Mouse (Mus musculus) MN1 (cell line): ENCODE data around the gene 2010111I01Rik.

Source experiments
- DNase-seq: peaks from one replicate; pipeline ENCODE4 v3.0.0-alpha.2; 2016; ENCODE audit warnings: low spot score

Gene 2010111I01Rik

DNA sequence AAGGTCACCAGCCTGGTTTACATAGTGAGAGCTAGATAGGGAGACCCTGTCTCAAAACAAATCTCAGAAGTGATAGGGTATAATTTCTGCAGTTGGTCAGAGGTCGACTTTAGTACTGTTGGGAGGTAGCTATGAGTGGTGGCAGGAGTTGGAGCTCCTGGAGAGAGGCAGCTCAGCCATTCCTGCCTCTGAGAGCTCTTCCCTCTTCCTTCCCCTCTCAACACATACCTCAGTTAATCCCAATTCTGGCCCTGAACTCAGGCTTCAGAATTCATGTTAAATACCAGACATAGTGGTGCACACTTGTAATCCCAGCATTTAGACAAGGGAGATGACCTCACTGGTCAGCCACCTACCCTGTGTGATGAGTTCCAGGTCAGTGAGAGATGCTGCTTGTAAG lies 65.3 kb downstream of the 2010111I01Rik start:
- no peak for DNase-seq

DNA sequence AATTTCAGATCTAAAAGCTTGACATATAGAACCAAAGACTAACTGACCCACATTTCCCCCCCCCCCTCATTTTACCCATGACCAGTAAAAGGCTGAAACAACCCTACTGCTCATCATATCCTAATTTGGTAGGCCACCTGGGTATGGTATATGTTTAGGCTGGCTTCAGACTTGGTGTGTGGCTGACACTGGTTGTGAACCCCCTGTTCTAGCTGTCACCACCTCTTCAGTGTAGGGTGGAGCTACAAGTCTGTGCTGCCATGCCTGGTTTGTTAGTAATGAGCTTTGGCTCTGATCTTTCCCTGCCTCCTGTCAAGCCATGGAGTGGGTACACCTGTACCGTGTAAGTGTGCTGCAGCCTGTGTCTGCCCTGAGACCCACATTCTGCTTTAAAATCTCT lies 66.6 kb downstream of the 2010111I01Rik start:
- DNase-seq = no peak

DNA sequence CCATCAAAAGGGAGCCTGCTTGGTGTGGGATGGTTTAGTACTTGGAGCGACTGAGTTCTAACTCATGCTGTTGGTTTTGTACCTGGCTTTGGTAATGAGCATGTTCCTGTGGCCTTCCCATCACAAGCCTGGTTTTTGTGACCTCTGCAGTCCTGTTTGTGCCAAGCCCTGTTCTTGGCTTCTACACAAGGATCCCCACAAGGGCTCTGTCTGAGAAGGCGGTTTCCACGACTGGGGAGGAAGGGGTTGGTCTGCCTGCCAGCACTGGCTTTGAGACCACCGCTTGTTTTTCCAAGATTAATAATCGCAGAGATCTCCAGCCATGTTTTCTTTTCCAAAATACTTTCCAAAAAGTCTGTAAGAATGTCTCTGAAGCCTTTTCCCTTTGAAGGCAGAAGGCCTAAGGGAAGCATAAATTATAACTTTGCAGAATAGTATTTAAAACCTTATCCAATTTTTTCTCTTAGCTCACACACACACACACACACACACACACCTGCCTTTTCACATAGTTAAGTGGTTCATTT lies 67.7 kb downstream of the 2010111I01Rik start:
- DNase-seq = no peak

DNA sequence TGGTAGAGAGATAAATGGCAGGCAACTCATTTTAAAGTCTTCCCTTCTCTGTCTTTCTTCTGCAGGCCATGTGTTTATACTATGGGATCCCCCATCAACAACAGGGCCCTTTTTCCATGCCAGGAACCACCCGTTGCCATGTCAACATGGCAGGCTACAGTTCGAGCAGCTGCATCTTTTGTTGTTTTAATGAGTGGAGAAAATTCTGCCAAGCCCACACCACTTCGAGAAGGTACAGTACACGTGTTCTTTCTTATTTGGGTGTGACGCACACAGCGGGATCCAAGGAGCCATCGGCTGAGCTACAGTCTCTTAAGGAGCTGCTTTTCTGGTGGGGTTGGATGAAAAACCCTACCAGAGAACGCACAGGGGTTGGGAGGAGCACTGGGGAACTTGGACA lies 68.3 kb downstream of the 2010111I01Rik start:
- DNase-seq = no peak

DNA sequence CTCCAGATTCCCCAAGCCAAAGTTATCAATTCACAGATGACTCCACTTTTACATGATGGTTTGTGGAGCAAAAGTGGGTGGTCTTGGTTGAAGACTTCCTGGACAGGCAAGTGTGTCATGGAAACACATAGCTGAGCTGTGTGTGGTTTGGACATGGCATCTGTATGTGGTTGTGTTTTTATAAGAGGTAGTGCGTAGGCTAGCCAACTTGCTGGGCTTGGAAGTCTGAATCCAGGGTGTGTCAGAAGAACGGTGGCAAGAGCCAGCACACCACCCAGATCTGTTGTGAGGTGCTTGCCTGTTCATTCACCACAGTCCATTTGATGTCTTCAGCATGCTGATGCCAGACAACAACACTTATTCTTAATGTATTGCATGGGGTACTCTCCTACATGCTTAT lies 68.7 kb downstream of the 2010111I01Rik start:
- no peak for DNase-seq

DNA sequence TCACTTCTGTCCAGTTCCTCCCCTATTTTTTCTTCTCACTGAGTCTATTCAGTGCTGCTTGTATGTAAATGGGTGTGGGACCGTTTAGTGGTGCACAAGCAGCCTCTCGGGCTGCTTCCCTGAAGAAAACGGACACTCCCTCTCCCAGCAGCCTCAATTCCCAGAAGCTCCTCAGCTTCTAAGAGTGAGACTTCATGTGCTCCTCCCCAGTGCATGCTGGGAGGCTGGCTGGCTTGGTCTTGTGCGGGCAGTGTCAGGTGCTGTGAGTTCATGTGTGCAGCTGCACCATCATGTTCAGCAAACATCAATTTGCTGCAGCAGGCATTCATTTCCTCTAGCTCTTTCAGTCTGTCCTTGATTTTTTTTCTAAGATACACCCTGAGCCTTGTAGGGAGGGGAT lies 70.0 kb downstream of the 2010111I01Rik start:
- no peak for DNase-seq

DNA sequence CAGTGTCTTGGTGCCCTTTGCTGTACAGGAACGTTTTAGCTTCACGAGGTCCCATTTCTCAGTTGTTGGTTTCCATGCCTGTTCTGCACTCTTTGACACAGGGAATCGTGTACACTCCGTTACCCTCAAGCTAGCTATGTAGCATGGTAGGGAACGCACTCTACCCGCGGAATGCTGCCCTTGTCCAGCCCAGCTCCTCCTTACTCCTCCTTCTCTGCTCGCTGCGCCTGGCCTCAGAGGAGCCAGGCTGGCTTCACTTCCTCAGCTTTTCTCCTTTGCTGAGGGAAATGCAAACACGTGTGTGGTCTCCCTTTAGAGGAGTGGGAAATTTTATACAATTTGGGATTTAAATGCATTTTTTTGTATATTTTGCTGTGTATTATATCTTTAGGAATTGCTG lies 73.2 kb downstream of the 2010111I01Rik start:
- no peak for DNase-seq

DNA sequence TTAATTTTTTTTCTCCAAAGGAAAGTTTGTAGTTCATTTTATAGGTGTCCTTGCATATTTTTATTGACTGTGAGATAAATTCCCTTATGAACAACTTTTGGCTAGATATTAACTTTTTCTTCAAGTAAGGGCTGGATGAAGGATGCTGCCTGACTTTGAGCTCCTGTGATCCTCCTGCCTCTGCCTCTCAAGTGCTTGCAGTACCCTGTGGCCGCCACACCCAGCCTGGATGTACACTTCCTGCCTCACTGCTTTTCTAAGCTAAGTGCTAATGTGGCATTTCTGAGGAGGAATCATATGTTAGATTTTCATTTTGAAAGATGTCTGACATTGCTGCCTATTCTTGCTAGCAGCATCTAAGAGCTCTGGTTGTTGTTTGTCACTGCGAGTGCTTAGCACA lies 73.7 kb downstream of the 2010111I01Rik start:
- DNase-seq = no peak

DNA sequence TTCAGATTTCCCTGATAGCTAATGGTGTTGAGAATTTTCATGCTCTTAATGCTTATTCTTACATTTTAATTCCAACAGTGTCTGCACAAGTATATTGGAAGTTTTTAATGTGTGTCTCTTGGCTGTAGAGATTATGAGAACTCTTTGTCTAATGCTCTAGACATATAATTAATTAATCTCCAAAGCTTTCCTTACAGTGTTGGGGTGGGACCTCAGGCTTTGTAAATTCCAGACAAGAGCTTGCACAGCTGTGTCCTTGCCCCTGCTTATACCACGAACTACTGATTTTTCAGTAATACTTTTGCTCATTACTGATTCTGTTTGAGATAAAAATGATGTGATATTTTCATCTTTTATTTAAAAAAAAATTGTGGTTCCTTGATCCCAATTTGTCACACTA lies 74.2 kb downstream of the 2010111I01Rik start:
- DNase-seq = no peak

DNA sequence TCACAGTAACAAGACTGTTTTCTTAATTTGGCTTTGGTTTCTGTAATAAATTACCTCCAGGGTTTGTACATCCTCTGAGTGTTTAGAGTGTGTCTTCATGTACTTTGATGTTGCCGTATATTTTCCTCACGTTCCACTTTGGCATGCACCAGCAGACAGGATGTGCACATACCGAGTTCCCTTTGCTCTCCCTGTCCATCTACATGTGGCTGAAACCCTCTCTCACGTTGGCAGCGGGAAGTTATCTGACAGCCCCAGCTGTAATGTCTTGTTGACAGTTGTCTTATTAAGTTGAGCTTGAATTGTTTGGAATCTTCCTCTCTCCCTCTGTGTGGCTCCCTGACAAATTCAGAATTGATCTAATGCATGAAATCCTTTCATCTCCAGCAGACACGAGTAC lies 74.6 kb downstream of the 2010111I01Rik start:
- DNase-seq = no peak

DNA sequence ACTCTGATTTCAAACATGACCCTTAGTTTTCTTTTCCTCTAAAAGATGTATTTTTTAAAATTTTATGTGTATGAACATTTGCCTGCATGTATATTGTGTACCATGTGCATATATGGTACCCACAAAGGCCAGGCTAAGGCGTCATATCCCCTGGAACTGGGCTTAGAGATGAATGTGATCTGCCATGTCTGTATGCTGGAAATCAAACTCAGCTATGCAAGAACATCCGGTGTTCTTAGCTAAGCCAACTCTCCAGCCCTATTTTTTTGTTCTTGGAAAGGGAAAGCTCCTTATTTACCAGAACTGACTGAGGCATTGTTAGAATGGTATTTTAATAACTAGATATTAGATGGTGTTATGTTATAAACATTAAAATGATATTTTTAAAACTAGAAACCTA lies 75.2 kb downstream of the 2010111I01Rik start:
- DNase-seq = no peak

DNA sequence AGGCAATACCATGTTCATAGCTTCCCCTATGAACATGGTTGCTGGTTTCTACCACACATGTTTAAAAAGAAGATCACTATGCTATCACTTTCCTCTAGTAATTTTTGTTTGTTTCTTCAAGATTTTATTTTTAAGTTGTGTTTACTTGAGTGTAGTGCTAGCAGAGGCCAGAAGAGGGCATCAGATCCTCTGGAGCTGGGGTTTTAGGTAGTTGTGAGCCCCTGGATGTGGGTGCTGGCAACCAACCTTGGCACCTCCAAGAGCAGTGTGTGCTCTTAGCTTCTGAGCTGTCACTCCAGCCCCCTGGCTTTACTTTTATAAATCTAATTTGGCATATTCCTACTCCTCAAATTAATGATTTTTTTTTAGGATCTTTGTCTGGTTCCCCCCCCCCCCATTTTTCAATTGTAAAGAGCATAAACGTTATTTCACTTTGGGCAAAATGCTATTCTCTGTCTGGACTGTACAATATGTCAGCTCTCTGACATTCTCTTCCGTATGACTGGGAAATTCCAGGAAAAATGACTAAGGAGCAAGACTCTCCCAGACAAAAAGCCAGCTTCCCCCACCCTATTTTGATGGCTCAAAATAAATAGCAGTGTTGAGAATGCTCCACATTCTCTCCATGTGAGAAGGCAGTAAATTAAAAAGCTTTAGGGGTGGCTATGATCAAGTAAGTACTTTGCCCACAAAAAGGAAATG lies 81.0 kb downstream of the 2010111I01Rik start:
- DNase-seq = no peak

DNA sequence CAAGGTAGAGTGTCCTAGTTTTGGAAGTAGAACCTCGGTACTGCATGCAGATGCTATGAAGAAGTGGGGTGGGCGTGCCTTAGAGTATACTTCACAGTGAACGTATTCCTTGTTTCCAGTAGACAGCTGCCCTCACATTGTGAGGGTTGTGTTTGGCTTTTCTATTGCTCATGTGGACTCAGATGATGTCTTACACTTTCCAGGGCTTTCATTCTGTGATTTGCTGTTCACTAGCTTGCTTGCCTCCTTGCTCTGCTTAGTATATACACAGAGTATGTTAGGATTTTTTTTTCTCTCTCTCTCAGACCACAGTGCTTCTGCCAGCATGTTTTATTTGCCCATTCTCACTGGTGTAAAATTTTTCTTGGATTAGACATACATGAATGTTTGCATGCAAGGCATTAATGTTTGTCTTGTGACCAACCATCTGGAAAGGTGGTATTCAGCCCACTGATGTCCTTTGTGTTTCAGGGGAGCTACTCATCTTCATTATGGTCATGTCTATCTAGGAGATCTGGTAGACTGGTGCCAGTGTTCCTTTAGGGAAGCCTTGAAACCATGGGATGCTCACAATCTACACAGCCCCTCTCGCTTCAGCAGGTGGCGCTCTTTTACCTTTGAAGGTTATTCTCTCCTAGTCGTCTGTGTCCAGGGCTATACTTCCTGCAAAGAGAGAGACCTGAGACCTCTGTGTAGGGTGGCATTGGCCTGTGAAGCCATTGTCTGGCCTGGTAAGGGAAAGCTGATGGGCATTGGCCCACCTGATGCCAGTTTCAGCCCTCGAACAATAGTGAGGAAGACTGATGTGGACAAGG lies 81.7 kb downstream of the 2010111I01Rik start:
- peak; percentile 86 for DNase-seq

DNA sequence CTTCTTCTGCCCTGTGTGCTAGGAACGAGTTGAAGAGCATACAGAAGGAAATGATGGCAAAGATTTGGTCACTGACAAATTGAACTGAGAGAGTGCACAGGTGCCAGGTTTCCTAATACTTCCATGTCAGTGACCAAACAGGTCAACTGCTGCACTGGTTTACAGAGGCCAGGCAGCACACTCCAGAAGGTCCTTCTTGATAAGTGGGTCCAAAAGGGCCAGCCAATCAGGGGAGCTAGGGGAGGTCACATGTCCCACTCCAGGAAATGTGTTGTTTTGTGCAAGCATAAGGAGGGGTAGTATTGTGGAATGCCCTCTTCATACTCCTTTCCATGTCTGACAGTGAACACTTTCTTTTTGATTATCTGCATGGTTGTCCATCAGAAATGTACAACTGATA lies 99.0 kb downstream of the 2010111I01Rik start:
- DNase-seq = no peak

DNA sequence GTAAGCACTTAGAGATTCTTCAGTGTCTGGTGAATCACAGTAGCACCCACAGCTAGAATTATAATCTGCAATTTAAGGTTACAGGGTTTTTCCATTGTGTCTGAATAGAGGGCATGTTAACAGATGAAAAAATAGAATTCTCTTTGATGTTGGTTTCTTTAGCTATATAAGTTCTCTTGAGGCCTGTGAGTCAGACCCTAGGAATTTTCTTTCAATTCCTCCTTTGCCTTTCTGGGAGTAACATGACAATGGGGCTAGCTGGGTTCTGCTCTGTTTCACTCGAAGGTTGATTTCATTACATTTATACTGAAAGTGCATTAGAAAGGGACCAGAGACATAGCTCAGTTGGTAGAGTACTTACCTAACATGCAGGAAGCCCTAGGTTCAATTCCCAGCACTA lies 101.9 kb downstream of the 2010111I01Rik start:
- peak; percentile 41 for DNase-seq

DNA sequence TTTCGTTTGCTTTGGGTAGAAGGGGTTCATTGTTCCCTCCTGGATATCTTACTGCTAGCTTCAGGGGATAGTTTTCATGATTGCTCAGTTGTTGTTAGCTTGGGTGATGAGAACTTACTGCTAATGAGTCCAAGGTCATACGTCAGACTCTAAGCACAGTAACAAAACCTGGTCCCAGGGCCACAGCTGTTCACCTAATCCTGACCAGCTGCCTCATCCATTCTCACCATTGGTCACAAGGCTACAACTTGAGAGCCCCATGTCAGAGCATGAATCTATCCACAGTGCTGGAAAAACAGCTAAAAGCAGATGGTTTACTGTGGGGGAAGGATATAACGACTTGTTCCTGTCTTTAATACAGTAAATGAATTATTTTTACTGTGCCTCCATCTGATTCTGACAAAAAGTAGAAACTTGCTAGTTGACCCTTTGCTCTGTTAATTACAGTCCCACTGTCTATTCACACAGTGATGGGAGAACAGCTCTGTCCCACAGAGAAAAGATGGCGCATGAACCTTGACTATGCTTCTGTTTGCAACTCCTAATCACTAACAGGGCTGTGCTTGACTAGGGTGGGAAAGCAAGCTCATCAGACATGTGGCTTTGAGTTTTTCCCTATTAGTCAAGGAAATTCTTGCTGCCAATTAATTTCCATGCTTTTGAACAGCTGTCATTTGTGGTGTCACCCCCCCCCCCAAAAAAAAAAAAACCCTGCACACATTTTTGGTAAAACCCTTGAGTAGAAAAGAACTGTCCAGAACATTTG lies 103.9 kb downstream of the 2010111I01Rik start:
- DNase-seq = no peak

DNA sequence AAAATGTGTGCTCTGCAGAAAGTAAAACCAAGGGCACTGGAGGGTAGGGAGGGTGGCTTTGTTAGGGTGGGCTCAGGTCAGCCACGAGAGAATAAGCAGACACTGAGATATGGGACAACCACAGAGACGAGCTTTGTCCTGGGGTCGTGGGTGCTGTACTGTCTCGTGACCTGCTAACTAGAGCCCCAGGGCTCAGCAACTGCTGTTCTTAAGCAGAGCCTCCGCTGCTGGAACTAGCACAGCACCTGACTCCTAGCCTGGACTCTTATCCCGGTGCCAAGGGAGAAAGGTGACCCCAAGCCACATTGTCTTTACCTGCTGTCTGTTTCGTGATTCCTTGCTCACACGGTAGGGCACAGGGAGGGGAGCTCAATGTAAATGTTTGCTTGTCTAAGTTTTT lies 107.2 kb downstream of the 2010111I01Rik start:
- peak; percentile 8 for DNase-seq

DNA sequence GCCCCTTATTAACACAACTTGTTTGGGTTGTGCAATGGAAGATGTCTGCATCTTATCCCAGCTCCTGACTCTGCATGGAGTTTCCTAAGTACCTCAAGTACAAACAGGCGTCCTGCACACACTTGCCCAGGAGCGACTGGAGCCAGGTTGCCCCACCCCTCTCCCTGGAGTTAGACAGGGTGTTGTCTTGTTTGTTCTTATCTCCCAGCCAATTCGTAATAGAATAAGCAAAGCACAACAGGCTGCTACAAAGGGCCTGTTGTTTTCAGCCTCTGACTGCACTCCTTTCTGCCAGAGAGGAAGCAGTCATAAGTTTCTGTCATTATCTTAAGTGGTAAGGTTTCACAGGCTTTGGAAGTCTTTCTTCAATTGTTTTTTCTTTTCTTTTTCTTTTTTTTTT lies 107.7 kb downstream of the 2010111I01Rik start:
- peak; percentile 71 for DNase-seq

DNA sequence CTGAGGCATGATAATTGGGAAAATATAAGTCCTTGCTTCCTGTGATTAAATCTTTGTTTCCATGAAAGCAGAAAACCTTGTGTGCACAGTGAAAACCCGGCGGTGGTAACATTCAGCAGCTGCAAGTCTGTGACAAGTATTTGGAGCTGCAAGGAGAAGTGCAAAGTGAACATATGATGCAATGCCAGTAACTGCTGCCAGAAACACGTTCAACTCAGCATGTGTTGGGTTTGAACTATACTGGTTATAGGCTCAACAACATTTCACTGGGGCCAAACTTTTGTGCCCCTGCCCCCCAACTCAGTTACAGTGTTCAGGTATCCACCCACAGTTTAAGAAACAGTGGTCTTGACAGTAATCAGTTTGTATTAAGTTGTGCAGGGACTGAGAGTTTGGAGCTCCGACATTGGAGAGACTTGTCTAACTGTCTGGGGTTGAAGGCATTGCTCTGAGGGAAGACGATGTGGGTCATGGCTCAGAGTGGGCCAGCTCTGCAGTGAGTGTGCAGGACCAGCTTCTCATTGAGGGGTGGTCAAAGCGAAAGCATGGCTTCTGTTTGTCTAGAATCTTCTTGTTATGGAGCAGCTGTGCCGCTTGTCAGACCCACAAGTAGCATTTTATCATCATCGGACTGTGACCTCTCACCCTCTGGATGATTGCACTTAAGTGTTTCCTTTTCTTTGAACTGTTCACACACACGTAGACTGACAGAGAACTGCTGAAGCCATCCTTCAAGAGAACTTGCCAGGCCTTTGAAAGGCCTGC lies 109.4 kb downstream of the 2010111I01Rik start:
- peak; percentile 39 for DNase-seq

DNA sequence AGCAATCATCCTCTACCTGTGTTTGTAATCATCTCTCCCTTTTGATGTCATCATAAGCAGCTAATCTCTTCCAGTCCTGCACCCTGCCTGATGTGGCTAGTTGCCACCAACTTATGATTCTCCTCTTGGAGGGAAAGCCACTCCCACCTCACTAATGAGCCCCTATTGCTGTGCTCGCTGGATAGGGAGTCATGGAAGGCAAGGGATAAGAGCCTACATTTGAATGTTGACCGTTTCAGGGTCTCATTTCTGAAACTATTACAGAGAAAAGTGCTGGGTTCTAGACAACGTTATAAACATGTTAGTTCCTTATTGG lies 109.9 kb downstream of the 2010111I01Rik start:
- no peak for DNase-seq

DNA sequence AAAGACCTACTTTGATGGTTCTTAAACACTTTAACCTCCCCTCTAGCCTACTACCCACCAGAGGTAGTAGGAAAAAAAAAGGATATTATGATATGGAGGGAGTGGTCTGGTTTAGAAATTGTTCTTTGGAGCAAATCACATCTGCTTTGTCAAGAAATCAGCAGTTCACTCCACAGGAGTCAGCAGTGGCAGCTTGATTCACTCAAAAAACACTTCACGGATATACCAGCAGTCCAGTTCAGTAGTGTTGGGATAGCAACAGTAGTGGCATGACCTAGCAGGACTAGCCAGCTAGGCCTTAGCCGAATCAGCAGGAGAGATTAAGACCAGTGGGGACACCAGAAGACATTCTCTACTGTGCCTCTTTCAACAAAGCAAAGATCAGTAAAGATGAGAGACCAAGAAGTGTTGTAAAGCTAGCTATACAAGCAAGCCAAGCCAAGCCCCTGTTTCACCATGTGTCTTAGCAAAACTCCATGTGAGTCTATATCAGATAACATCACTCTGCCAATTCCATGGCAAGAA lies 110.7 kb downstream of the 2010111I01Rik start:
- DNase-seq = no peak

DNA sequence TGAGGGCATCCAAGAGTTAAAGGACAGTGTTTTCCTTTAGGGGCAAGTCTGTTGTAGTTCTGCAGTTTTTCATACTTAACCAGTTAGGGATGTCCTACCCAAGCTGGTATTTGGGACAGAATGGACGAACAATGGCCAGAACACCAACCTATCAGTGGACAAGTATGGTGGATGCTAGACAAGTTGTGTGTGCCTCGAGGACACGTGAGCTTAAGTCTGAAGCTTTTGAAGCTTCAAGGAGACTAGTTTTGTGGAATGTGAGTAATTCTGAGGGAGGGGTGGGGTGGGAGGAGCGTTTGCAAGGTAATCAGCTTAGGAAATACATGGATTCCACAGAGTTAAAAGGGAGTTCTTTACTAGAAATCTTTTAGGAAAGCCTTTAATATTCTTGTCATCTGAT lies 115.5 kb downstream of the 2010111I01Rik start:
- no peak for DNase-seq
